Mouse (Mus musculus) adrenal gland (tissue): Measurements from ENCODE around the gene Gm7137.
"Not testable (repeated sequence)": the region's sequence is repeated elsewhere in the genome, so short reads cannot be mapped to it uniquely, and the experiment has no call there.

Source experiments
- intact Hi-C: fragments of 180-260 bp; cut with DNase I; formaldehyde crosslinking; loops from one replicate; pipeline ENCODE4 v1.15.1; 2025

Gene Gm7137

GRCm38 (mm10) chr10:77752312-77752711 is 35.7 kb downstream of the Gm7137 start:
- intact Hi-C loops = not testable (repeated sequence)

- intact Hi-C loops = not testable (repeated sequence)
Measured at GRCm38 (mm10) chr10:77751254-77751653, 36.7 kb downstream of the Gm7137 start, which contains the start of gene Gm9736. Gm9736 (minus strand) TSS chr10:77751354.

- intact Hi-C loops = not testable (repeated sequence)
Measured at GRCm38 (mm10) chr10:77750686-77751085, 37.3 kb downstream of the Gm7137 start.

- intact Hi-C loops = not testable (repeated sequence)
Measured at GRCm38 (mm10) chr10:77741924-77742688, 45.9 kb downstream of the Gm7137 start, which contains the start of gene Gm18596. Gm18596 (minus strand) TSS chr10:77742638.

- intact Hi-C loops = no loop called here
Measured at GRCm38 (mm10) chr10:77738929-77739328, 49.1 kb downstream of the Gm7137 start.
